Mouse (Mus musculus) MEL (cell line): ENCODE data around the gene Col4a3bp. TPM values are rescaled to one million over a fixed set of nuclear protein-coding genes. Genes with fewer than 3 reads are reported as not detected.

Experiments used
- DNase-seq: peaks from one replicate; pipeline ENCODE4 v3.0.0; 2011; ENCODE audit warnings: low read depth, low spot score
- H3K27ac ChIP-seq: 2 replicates; pipeline ENCODE4 v1.5.1; 2012; ENCODE audit warnings: low read depth, mild to moderate bottlenecking, control low read depth, low read length, moderate library complexity; ENCODE audit not compliant: control insufficient read depth
- H3K27me3 ChIP-seq, 2 experiments: fragments of 150-350 bp in 1 of 2; sonication (generic) in 1 of 2; 2 replicates each; pipeline ENCODE4 v1.6.1; 2012; ENCODE audit warnings: low read length in 2 of 2, mild to moderate bottlenecking in 2 of 2, improper control_type of control experiment in 1 of 2, moderate library complexity in 1 of 2; ENCODE audit not compliant: insufficient read depth in 2 of 2, control insufficient read depth in 1 of 2
- H3K36me3 ChIP-seq, 2 experiments: 2 replicates each; pipeline ENCODE4 v1.6.1; 2012 to 2014; ENCODE audit warnings: low read length in 2 of 2, improper control_type of control experiment in 1 of 2, inconsistent platforms in 1 of 2, mild to moderate bottlenecking in 1 of 2; ENCODE audit not compliant: insufficient read depth in 2 of 2, control insufficient read depth in 1 of 2
- H3K4me1 ChIP-seq, 2 experiments: fragments of 150-350 bp in 1 of 2; sonication (generic) in 1 of 2; 2 replicates each; pipeline ENCODE4 v1.6.1; 2012; ENCODE audit warnings: low read length in 2 of 2, improper control_type of control experiment in 1 of 2, mild to moderate bottlenecking in 1 of 2; ENCODE audit not compliant: insufficient read depth in 2 of 2, control insufficient read depth in 1 of 2
- H3K4me3 ChIP-seq, 2 experiments: fragments of 150-350 bp in 1 of 2; sonication (generic) in 1 of 2; 2 replicates each; pipeline ENCODE4 v1.5.1; 2012; ENCODE audit warnings: low read depth in 2 of 2, low read length in 2 of 2, mild to moderate bottlenecking in 2 of 2, moderate library complexity in 2 of 2, control low read depth in 1 of 2, improper control_type of control experiment in 1 of 2; ENCODE audit not compliant: control insufficient read depth in 1 of 2, insufficient read depth in 1 of 2
- H3K79me2 ChIP-seq: 2 replicates; pipeline ENCODE4 v1.6.1; 2012; ENCODE audit warnings: mild to moderate bottlenecking, low read length, moderate library complexity; ENCODE audit not compliant: control insufficient read depth, poor library complexity, insufficient read depth
- H3K9ac ChIP-seq: 2 replicates; pipeline ENCODE4 v1.6.1; 2012; ENCODE audit warnings: low read depth, mild to moderate bottlenecking, control low read depth, low read length, moderate library complexity; ENCODE audit not compliant: control insufficient read depth, poor library complexity, severe bottlenecking
- H3K9me3 ChIP-seq: fragments of 150-350 bp; sonication (generic); replicated peaks from 2 replicates; pipeline ENCODE4 v1.6.1; 2012; ENCODE audit warnings: mild to moderate bottlenecking, low read length, improper control_type of control experiment, moderate library complexity; ENCODE audit not compliant: insufficient read depth
- BHLHE40 ChIP-seq: IDR thresholded peaks from 2 replicates; pipeline ENCODE4 v1.6.1; 2012; ENCODE audit warnings: low read depth, mild to moderate bottlenecking, inconsistent platforms, low read length, improper control_type of control experiment, borderline replicate concordance
- CHD1 ChIP-seq: IDR thresholded peaks from 2 replicates; pipeline ENCODE4 v1.6.1; 2012; ENCODE audit warnings: low read depth, mild to moderate bottlenecking, inconsistent platforms, low read length, improper control_type of control experiment
- CHD2 ChIP-seq: IDR thresholded peaks from 2 replicates; pipeline ENCODE4 v1.6.1; 2011; ENCODE audit warnings: low read length, improper control_type of control experiment
- CTCF ChIP-seq, 3 experiments: IDR thresholded peaks in 2 of 3; conservative IDR thresholded peaks in 1 of 3; 2 replicates each; pipeline ENCODE4 v1.5.1; 2011 to 2012; ENCODE audit warnings: low read length in 3 of 3, low read depth in 2 of 3, mild to moderate bottlenecking in 2 of 3, improper control_type of control experiment in 1 of 3, inconsistent platforms in 1 of 3, mixed read lengths in 1 of 3, moderate library complexity in 1 of 3; ENCODE audit not compliant: control insufficient read depth in 1 of 3, insufficient read depth in 1 of 3, poor library complexity in 1 of 3, severe bottlenecking in 1 of 3
- ELF1 ChIP-seq: IDR thresholded peaks from 2 replicates; pipeline ENCODE4 v1.6.1; 2014; ENCODE audit warnings: low read depth, mild to moderate bottlenecking, inconsistent platforms, low read length, improper control_type of control experiment, moderate library complexity
- ETS1 ChIP-seq: IDR thresholded peaks from 2 replicates; pipeline ENCODE4 v1.6.1; 2012; ENCODE audit warnings: low read depth, mild to moderate bottlenecking, inconsistent platforms, low read length, improper control_type of control experiment, moderate library complexity
- GATA1 ChIP-seq: IDR thresholded peaks from 2 replicates; pipeline ENCODE4 v1.6.1; 2011; ENCODE audit warnings: low read depth, low read length, improper control_type of control experiment
- HCFC1 ChIP-seq: IDR thresholded peaks from 2 replicates; pipeline ENCODE4 v1.6.1; 2012; ENCODE audit warnings: low read depth, mild to moderate bottlenecking, inconsistent platforms, low read length, improper control_type of control experiment, moderate library complexity
- JUND ChIP-seq: IDR thresholded peaks from 2 replicates; pipeline ENCODE4 v1.6.1; 2011; ENCODE audit warnings: low read depth, mild to moderate bottlenecking, improper control_type of control experiment, low read length
- MAFK ChIP-seq: IDR thresholded peaks from 2 replicates; pipeline ENCODE4 v1.6.1; 2011; ENCODE audit warnings: low read depth, mild to moderate bottlenecking, low read length, improper control_type of control experiment, borderline replicate concordance
- MAX ChIP-seq: IDR thresholded peaks from 2 replicates; pipeline ENCODE4 v1.6.1; 2011; ENCODE audit warnings: low read length, improper control_type of control experiment
- MAZ ChIP-seq: IDR thresholded peaks from 2 replicates; pipeline ENCODE4 v1.6.1; 2012; ENCODE audit warnings: low read depth, mild to moderate bottlenecking, inconsistent platforms, low read length, improper control_type of control experiment
- MEF2A ChIP-seq: IDR thresholded peaks from 2 replicates; pipeline ENCODE4 v1.6.1; 2014; ENCODE audit warnings: low read depth, mild to moderate bottlenecking, inconsistent platforms, low read length, improper control_type of control experiment; ENCODE audit not compliant: poor library complexity, insufficient replicate concordance, severe bottlenecking; ENCODE audit errors: extremely low read depth
- MXI1 ChIP-seq: IDR thresholded peaks from 2 replicates; pipeline ENCODE4 v1.6.1; 2011; ENCODE audit warnings: mild to moderate bottlenecking, low read depth, low read length, improper control_type of control experiment
- MYB ChIP-seq: IDR thresholded peaks from 2 replicates; pipeline ENCODE4 v1.6.1; 2011; ENCODE audit warnings: mild to moderate bottlenecking, low read depth, low read length, improper control_type of control experiment
- MYC ChIP-seq: IDR thresholded peaks from 2 replicates; pipeline ENCODE4 v1.6.1; 2011; ENCODE audit warnings: low read depth, mild to moderate bottlenecking, low read length, improper control_type of control experiment, moderate library complexity
- NELFE ChIP-seq: IDR thresholded peaks from 2 replicates; pipeline ENCODE4 v1.6.1; 2011; ENCODE audit warnings: low read depth, low read length, improper control_type of control experiment
- NRF1 ChIP-seq: IDR thresholded peaks from 2 replicates; pipeline ENCODE4 v1.6.1; 2014; ENCODE audit warnings: low read depth, mild to moderate bottlenecking, inconsistent platforms, low read length, improper control_type of control experiment, moderate library complexity; ENCODE audit not compliant: poor library complexity, insufficient read depth, severe bottlenecking
- POLR2AphosphoS2 ChIP-seq: IDR thresholded peaks from 2 replicates; pipeline ENCODE4 v1.6.1; 2011; ENCODE audit warnings: low read length, improper control_type of control experiment
- POLR2AphosphoS5 ChIP-seq: IDR thresholded peaks from 2 replicates; pipeline ENCODE4 v1.6.1; 2012; ENCODE audit warnings: low read depth, borderline replicate concordance, mild to moderate bottlenecking, inconsistent platforms, low read length, moderate library complexity, mixed read lengths
- RAD21 ChIP-seq: IDR thresholded peaks from 2 replicates; pipeline ENCODE4 v1.6.1; 2011; ENCODE audit warnings: mild to moderate bottlenecking, low read depth, low read length, improper control_type of control experiment
- RCOR1 ChIP-seq: IDR thresholded peaks from 2 replicates; pipeline ENCODE4 v1.6.1; 2012; ENCODE audit warnings: low read depth, mild to moderate bottlenecking, inconsistent platforms, low read length, improper control_type of control experiment
- SIN3A ChIP-seq: IDR thresholded peaks from 2 replicates; pipeline ENCODE4 v1.6.1; 2012; ENCODE audit warnings: low read length, improper control_type of control experiment, inconsistent platforms
- TAL1 ChIP-seq: IDR thresholded peaks from 2 replicates; pipeline ENCODE4 v1.6.1; 2012; ENCODE audit warnings: mild to moderate bottlenecking, inconsistent platforms, low read length, moderate library complexity, mixed read lengths
- TBP ChIP-seq: IDR thresholded peaks from 2 replicates; pipeline ENCODE4 v1.8.0; 2011; ENCODE audit warnings: low read depth, low read length, improper control_type of control experiment
- UBTF ChIP-seq: IDR thresholded peaks from 2 replicates; pipeline ENCODE4 v1.6.1; 2012; ENCODE audit warnings: low read depth, mild to moderate bottlenecking, inconsistent platforms, low read length, improper control_type of control experiment, moderate library complexity, borderline replicate concordance; ENCODE audit not compliant: insufficient read depth
- USF1 ChIP-seq: IDR thresholded peaks from 2 replicates; pipeline ENCODE4 v1.6.1; 2014; ENCODE audit warnings: low read depth, mild to moderate bottlenecking, inconsistent platforms, low read length, improper control_type of control experiment, moderate library complexity
- USF2 ChIP-seq, 2 experiments: IDR thresholded peaks; 2 replicates each; pipeline ENCODE4 v1.6.1; 2011 to 2012; ENCODE audit warnings: improper control_type of control experiment in 2 of 2, low read length in 2 of 2, borderline replicate concordance in 1 of 2, inconsistent platforms in 1 of 2, low read depth in 1 of 2, mild to moderate bottlenecking in 1 of 2; ENCODE audit not compliant: insufficient read depth in 1 of 2
- ZC3H11A ChIP-seq: IDR thresholded peaks from 2 replicates; pipeline ENCODE4 v1.6.1; 2012; ENCODE audit warnings: low read depth, mild to moderate bottlenecking, inconsistent platforms, low read length, improper control_type of control experiment
- ZKSCAN1 ChIP-seq: IDR thresholded peaks from 2 replicates; pipeline ENCODE4 v1.6.1; 2012; ENCODE audit warnings: low read depth, mild to moderate bottlenecking, inconsistent platforms, low read length, improper control_type of control experiment, moderate library complexity
- ZMIZ1 ChIP-seq: IDR thresholded peaks from 2 replicates; pipeline ENCODE4 v1.6.1; 2012; ENCODE audit warnings: low read depth, mild to moderate bottlenecking, inconsistent platforms, low read length, improper control_type of control experiment, moderate library complexity
- ZNF384 ChIP-seq: IDR thresholded peaks from 2 replicates; pipeline ENCODE4 v1.6.1; 2012; ENCODE audit warnings: low read depth, mild to moderate bottlenecking, inconsistent platforms, low read length, improper control_type of control experiment
- polyA plus RNA-seq, 2 experiments: library from polyadenylated mRNA; stranded (reverse) in 1 of 2; unstranded in 1 of 2; fragments of >175 nt in 1 of 2; fragments of >200 nt in 1 of 2; gene quantifications; 2 replicates each; pipeline versions ENCODE4 v1.2.1 to v1.2.4; 2012; ENCODE audit warnings: low replicate concordance in 2 of 2, low read depth in 1 of 2; ENCODE audit not compliant: insufficient read length in 2 of 2, insufficient read depth in 1 of 2, missing spikeins in 1 of 2
- total RNA-seq: library from RNA; depleted of rRNA; stranded (reverse); fragments of 300-350 nt; gene quantifications from 2 replicates; pipeline ENCODE4 v1.2.3, GENCODE M21; 2012

Gene Col4a3bp
- total and polyA plus RNA-seq, 3 experiments = 8.9 to 12.1 TPM; not detected in 1

DNA sequence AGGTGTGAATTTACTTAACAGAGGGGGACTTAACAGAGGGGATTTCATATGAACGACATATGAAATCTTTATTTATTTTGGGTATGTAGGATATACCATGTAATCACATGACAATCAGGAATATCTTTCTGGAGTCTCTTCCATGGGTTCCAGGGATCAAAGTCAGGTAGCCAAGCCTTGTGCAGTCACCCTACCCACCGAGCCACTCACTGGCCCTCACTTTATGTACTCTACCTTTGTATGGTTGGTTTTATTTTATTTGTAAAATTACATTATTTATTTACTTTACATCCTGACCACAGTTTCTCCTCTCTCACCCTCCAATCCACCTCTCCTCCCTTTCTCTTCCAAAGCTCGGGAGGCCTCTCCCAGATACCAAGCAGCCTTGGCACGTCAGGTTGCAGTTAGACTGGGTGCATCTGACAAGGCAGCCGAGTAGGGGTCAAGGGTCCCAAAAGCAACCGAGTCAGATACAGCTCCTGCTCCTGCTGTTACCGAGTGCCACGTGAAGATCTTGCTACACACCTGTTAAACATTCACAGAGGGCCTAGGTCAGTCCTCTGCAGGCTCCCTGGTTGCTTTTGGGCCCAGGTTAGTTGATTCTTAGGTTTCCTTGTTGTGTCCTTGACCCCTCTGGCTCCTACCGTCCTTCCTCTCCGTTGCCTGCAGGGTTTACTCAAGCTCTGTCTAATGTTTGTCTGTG is 28.0 kb downstream of the Col4a3bp start:
- Histone ChIP-seq H3K4me3 (no peak overlapping the region), H3K79me2 (no peaks in the 10 kb centered on the region), H3K36me3 (peaks cover 0 to 3% of the 10 kb centered on the region in 2 experiments; a peak in 3 of 4 replicates), H3K9me3 (no peaks in the 10 kb centered on the region), H3K27ac (no peak overlapping the region), H3K9ac (no peak overlapping the region), H3K4me1 (peaks cover 3 to 11% of the 10 kb centered on the region in 2 experiments; a peak in 3 of 4 replicates), H3K27me3 (no peaks in the 10 kb centered on the region)
- TF ChIP-seq MXI1 = no peak
- no peak for TF ChIP-seq ELF1
- TF ChIP-seq BHLHE40 = no peak
- TF ChIP-seq HCFC1 = no peak
- TF ChIP-seq CHD2 = no peak
- TF ChIP-seq ZMIZ1 = no peak
- TF ChIP-seq MAZ = no peak
- no peak for TF ChIP-seq ZNF384
- no peak for TF ChIP-seq CHD1
- no peak for TF ChIP-seq RCOR1
- TF ChIP-seq CTCF (IDR thresholded peaks at IDR 0.05 in 2 of 3, conservative IDR thresholded peaks at IDR 0.05 in 1 of 3; ENCODE audit: control insufficient read depth in 1 of 3, insufficient read depth in 1 of 3, low read depth in 2 of 3, low read length in 3 of 3, poor library complexity in 1 of 3, severe bottlenecking in 1 of 3) = no peak
- TF ChIP-seq NRF1 = no peak
- no peak for TF ChIP-seq USF1
- no peak for TF ChIP-seq GATA1
- no peak for TF ChIP-seq TAL1
- no peak for TF ChIP-seq SIN3A
- no peak for TF ChIP-seq MAX
- TF ChIP-seq JUND = no peak
- no peak for TF ChIP-seq ZKSCAN1
- DNase-seq = no peak

DNA sequence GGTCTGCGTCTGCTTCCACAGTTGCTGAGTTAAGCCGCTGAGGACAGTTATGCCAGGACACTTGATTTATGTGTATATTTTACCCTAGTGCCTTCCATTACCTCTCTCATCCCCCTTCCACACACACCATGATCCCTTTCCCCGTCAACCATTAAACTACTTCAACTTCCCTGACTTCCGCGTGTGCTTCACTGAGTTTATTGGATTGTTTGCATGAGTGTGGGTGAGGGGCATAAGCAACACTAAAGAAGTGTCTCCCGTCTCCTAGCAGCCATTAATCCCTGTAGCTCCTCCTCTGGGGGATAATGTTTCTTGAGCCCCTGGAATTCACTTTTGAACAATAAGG is 28.6 kb downstream of the Col4a3bp start:
- H3K4me1 ChIP-seq = peaks cover 3 to 11% of the 10 kb centered on the region in 2 experiments; a peak in 3 of 4 replicates
- peaks cover 0 to 3% of the 10 kb centered on the region in 2 experiments; a peak in 2 of 4 replicates for H3K36me3 ChIP-seq
- DNase-seq = no peak
- H3K27ac ChIP-seq = no peak overlapping the region
- no peak overlapping the region for H3K9ac ChIP-seq
- no peak overlapping the region for H3K4me3 ChIP-seq
- H3K9me3 ChIP-seq = no peaks in the 10 kb centered on the region
- H3K27me3 ChIP-seq = no peaks in the 10 kb centered on the region
- TF ChIP-seq POLR2AphosphoS5 = no peak
- no peak for TF ChIP-seq MEF2A
- no peak for TF ChIP-seq SIN3A
- no peak for TF ChIP-seq MAFK
- TF ChIP-seq MXI1 = no peak
- no peak for TF ChIP-seq POLR2AphosphoS2
- TF ChIP-seq NELFE = no peak
- no peak for TF ChIP-seq MYB
- no peak for TF ChIP-seq ETS1
- no peak for TF ChIP-seq RAD21
- no peak for TF ChIP-seq NRF1
- no peak for TF ChIP-seq ZC3H11A
- TF ChIP-seq UBTF = no peak
- no peak for TF ChIP-seq MYC
- TF ChIP-seq USF2 (IDR thresholded peaks at IDR 0.05; ENCODE audit: borderline replicate concordance in 1 of 2, insufficient read depth in 1 of 2, low read depth in 1 of 2, low read length in 2 of 2) = no peak
- no peak for TF ChIP-seq ZKSCAN1
- TF ChIP-seq USF1 = no peak
- TF ChIP-seq TBP = no peak
- H3K79me2 ChIP-seq = no peaks in the 10 kb centered on the region
